Mouse (Mus musculus): Measurements from ENCODE around the gene Efcab11. TPM values are rescaled to one million over a fixed set of nuclear protein-coding genes. Genes with fewer than 3 reads are reported as not detected.

Gene Efcab11
- total RNA-seq, 1 experiment: 2.9 TPM

GRCm38 (mm10) chr12:99644966-99645365 lies 239.3 kb downstream of the Efcab11 start:
- H3K27ac ChIP-seq (ENCODE audit: insufficient read depth, low read depth, low read length, poor library complexity, severe bottlenecking): no peak overlapping the region
- H3K4me1 ChIP-seq (ENCODE audit: control insufficient read depth in 2 of 2, insufficient read depth in 2 of 2, low read length in 2 of 2, poor library complexity in 1 of 2): peaks cover 0 to 4% of the 10 kb centered on the region in 2 experiments; a peak in 2 of 4 replicates
- H3K36me3 ChIP-seq (ENCODE audit: control insufficient read depth, insufficient read depth, low read length, poor library complexity, severe bottlenecking): no peaks in the 10 kb centered on the region
- no peak overlapping the region for H3K9ac ChIP-seq (ENCODE audit: insufficient read depth, low read depth, low read length, poor library complexity, severe bottlenecking)
- in situ Hi-C loops (cut with MboI; ENCODE audit: low sequenced_read_pairs in 2 of 2, unreplicated experiment in 2 of 2): no loop called here
- peaks cover 1% of the 10 kb centered on the region; the same call in 1 of the 2 replicates for H3K9me3 ChIP-seq (ENCODE audit: control insufficient read depth, insufficient read depth, low read depth, low read length)
- TF ChIP-seq ZC3H11A (IDR thresholded peaks at IDR 0.05; ENCODE audit: borderline replicate concordance, low read depth, low read length) (no peak), ZNF384 (IDR thresholded peaks at IDR 0.05; ENCODE audit: low read depth, low read length) (no peak), HCFC1 (IDR thresholded peaks at IDR 0.05; ENCODE audit: borderline replicate concordance, insufficient read depth, low read length) (no peak), CHD2 (IDR thresholded peaks at IDR 0.05; ENCODE audit: low read depth, low read length) (no peak), MAFK (IDR thresholded peaks at IDR 0.05; ENCODE audit: insufficient read depth, low read depth, low read length) (no peak)
- H3K4me3 ChIP-seq (ENCODE audit: insufficient read depth in 1 of 2, low read depth in 1 of 2, low read length in 2 of 2, poor library complexity in 1 of 2, severe bottlenecking in 1 of 2): peak overlapping the region in 1 of 2 experiments; percentile 26; a peak in 2 of 4 replicates
- DNase-seq (ENCODE audit: low read depth, low spot score): no peak

Other genes with a start within 250 kb of the Efcab11 start
- 27.5 and 34.6 TPM in 2 replicates for gene Tdp1, start 78 bp upstream of the Efcab11 start, total RNA-seq (2012; rRNA removed)
- gene Kcnk13, start 80.1 kb upstream of the Efcab11 start, total RNA-seq (2012; rRNA removed): 0.16 and 0.49 TPM in 2 replicates
- gene Psmc1, start 225.7 kb upstream of the Efcab11 start, total RNA-seq (2012; rRNA removed): 178 and 264 TPM in 2 replicates